Comparison of ENCODE assay signal across 28 mouse cellular contexts in genomic region chr4:108335413-108335812, GRCm38 (mm10). TPM values are rescaled to one million over a fixed set of nuclear protein-coding genes. Genes with fewer than 3 reads are reported as not detected.
DNase-seq lines count a peak whose midpoint lies in the region; ATAC-seq and TF ChIP-seq lines count a peak whose summit lies in the region.
"Had no signal": no experiment of that assay in that cellular context is flagged by ENCODE, and none has a peak within 500 bp of the region (broad histone marks: within the 10 kb centered on the region; RNA-seq: fewer than 3 reads in every experiment).

No protein-coding gene starts in this region.

- H3K36me3 ChIP-seq in lung, postnatal 0 days (ENCODE audit: insufficient read depth, low read length), result peaks cover 5% of the 10 kb centered on the region; the same call in 1 of the 2 replicates
- peaks cover 23% of the 10 kb centered on the region for H3K36me3 ChIP-seq in ES-Bruce4 (ENCODE audit: control insufficient read depth, insufficient read depth, low read length, poor library complexity, severe bottlenecking)

- no peak for TF ChIP-seq POLR2A in ES-Bruce4 (IDR thresholded peaks at IDR 0.05; ENCODE audit: insufficient read depth, low read length)

- no peaks in the 10 kb centered on the region for H3K9me3 ChIP-seq in lung, postnatal 0 days (ENCODE audit: low read length)
- H3K9me3 ChIP-seq in ES-Bruce4 (replicated peaks; ENCODE audit: control insufficient read depth, insufficient read depth, low read length, poor library complexity, severe bottlenecking), result no peaks in the 10 kb centered on the region
- H3K9me3 ChIP-seq: embryonic facial prominence, embryonic 15.5 days; forebrain, embryonic 10.5 days; heart, embryonic 13.5 days; hindbrain, embryonic 13.5 days had no signal

- H3K27me3 ChIP-seq in lung, postnatal 0 days (replicated peaks; ENCODE audit: insufficient read depth, low read length), result no peaks in the 10 kb centered on the region
- H3K27me3 ChIP-seq in ES-Bruce4 (ENCODE audit: control insufficient read depth, insufficient read depth, low read length, poor library complexity, severe bottlenecking), result no peaks in the 10 kb centered on the region
- H3K27me3 ChIP-seq: embryonic facial prominence, embryonic 15.5 days; heart, embryonic 13.5 days; hindbrain, embryonic 13.5 days; Patski had no signal

- H3K27ac ChIP-seq in gastrocnemius, adult 2 months, result peak overlapping the region; percentile 63
- peak overlapping the region; percentile 36; the same call in 1 of the 2 replicates for H3K27ac ChIP-seq in layer of hippocampus, adult 2 months
- peak overlapping the region; percentile 16; the same call in 1 of the 2 replicates for H3K27ac ChIP-seq in lung, postnatal 0 days (ENCODE audit: low read length)
- H3K27ac ChIP-seq in ES-Bruce4 (ENCODE audit: insufficient read depth, low read length), result peak overlapping the region; percentile 46; the same call in 1 of the 2 replicates
- H3K27ac ChIP-seq: embryonic facial prominence, embryonic 15.5 days; forebrain, embryonic 10.5 days; heart, embryonic 13.5 days; hindbrain, embryonic 13.5 days had no signal

- no peak overlapping the region for H3K9ac ChIP-seq in lung, postnatal 0 days (replicated peaks; ENCODE audit: low read depth)
- H3K9ac ChIP-seq in ES-Bruce4 (ENCODE audit: low read depth, poor library complexity, severe bottlenecking), result no peak overlapping the region
- H3K9ac ChIP-seq: embryonic facial prominence, embryonic 15.5 days; heart, embryonic 13.5 days; hindbrain, embryonic 13.5 days had no signal

- peak; percentile 84 for ATAC-seq in lung, postnatal 0 days
- ATAC-seq: CD4-positive, CD25-positive, alpha-beta regulatory T cell, adult 4 months; forebrain, embryonic 14.5 days; Patski had no signal

- TF ChIP-seq CTCF in gastrocnemius, adult 2 months (IDR thresholded peaks at IDR 0.05), result no peak
- TF ChIP-seq CTCF in layer of hippocampus, adult 2 months (conservative IDR thresholded peaks at IDR 0.05), result no peak
- no peak for TF ChIP-seq CTCF in lung, postnatal 0 days (IDR thresholded peaks at IDR 0.05)
- TF ChIP-seq CTCF in ES-Bruce4 (IDR thresholded peaks at IDR 0.05; ENCODE audit: low read depth, low read length), result no peak

- no peak overlapping the region for H3K4me2 ChIP-seq in lung, postnatal 0 days (replicated peaks; ENCODE audit: low read depth, low read length)
- H3K4me2 ChIP-seq: embryonic facial prominence, embryonic 15.5 days; heart, embryonic 13.5 days; hindbrain, embryonic 13.5 days had no signal

- TF ChIP-seq EP300 in lung, postnatal 0 days (IDR thresholded peaks at IDR 0.05), result peak; percentile 80
- no peak for TF ChIP-seq EP300 in ES-Bruce4 (IDR thresholded peaks at IDR 0.05; ENCODE audit: insufficient read depth, low read depth, low read length)

- no peak for DNase-seq in gastrocnemius, adult 2 months
- DNase-seq in gastrocnemius, postnatal 36 days, result no peak
- DNase-seq in layer of hippocampus, adult 2 months (ENCODE audit: low spot score in 2 of 2), result no peak
- no peak for DNase-seq in layer of hippocampus, adult 11-12 months (ENCODE audit: low spot score)
- peak; percentile 40 for DNase-seq in lung, postnatal 0 days (ENCODE audit: low spot score)
- DNase-seq in lung, postnatal 25 days (ENCODE audit: low spot score), result no peak
- no peak for DNase-seq in retina, embryonic 14.5 days (ENCODE audit: low spot score)
- DNase-seq: adrenal gland, adult 2 months; adrenal gland, postnatal 36 days; B cell, adult 2 months; cerebellum, adult 11 months; cerebellum, adult 8-10 months; cerebellum, postnatal 14 days; embryo, embryonic 11 days; gastrocnemius, postnatal 10 days; heart, postnatal 10 days had no signal

- H3K4me1 ChIP-seq in lung, postnatal 0 days (ENCODE audit: insufficient read depth, low read depth, low read length), result no peaks in the 10 kb centered on the region
- no peaks in the 10 kb centered on the region for H3K4me1 ChIP-seq in ES-Bruce4 (ENCODE audit: control insufficient read depth, insufficient read depth, low read length)

- intact Hi-C loops in gastrocnemius, adult 2 months (cut with DNase I), result loop anchor here (5.0 to 10.0 kb wide), 2 partner anchors 237 to 279 kb away; partner anchors contain the start of gene Cc2d1b
- intact Hi-C loops in gastrocnemius, postnatal 36 days (cut with DNase I), result loop anchor here (5.0 kb wide), 2 partner anchors 157 to 207 kb away; no protein-coding TSS in a partner anchor

- WGBS in lung, postnatal 0 days, result 68% methylated on average over 6 of the region's 6 CpGs

- H3K4me3 ChIP-seq in gastrocnemius, adult 2 months, result no peak overlapping the region
- no peak overlapping the region for H3K4me3 ChIP-seq in layer of hippocampus, adult 2 months
- H3K4me3 ChIP-seq in lung, postnatal 0 days (ENCODE audit: low read depth, low read length), result no peak overlapping the region
- H3K4me3 ChIP-seq in ES-Bruce4 (ENCODE audit: low read depth, low read length), result no peak overlapping the region
- H3K4me3 ChIP-seq: embryonic facial prominence, embryonic 15.5 days; erythroblast, embryonic 14.5 days; forebrain, embryonic 10.5 days; heart, embryonic 13.5 days; hindbrain, embryonic 13.5 days had no signal

RNA-seq across cellular contexts. Expression of gene Coa7, which starts 7.5 kb away (rescaled TPM):
- total RNA-seq in gastrocnemius, adult 2 months (2021), result 10 to 100 TPM; 33.6 to 35.8 TPM
- total RNA-seq in gastrocnemius, postnatal 36 days (2021), result 10 to 100 TPM; 35.5 to 39.9 TPM
- total RNA-seq in layer of hippocampus, adult 2 months (2021), result 10 to 100 TPM; 28.8 to 31.6 TPM
- polyA plus RNA-seq in lung, postnatal 0 days (2015; fragmentation: Nextera tagmentation; extraction: Ambion mirVana), result 25.3 and 31.9 TPM in 2 replicates
- 53.6 and 62.0 TPM in 2 replicates for polyA plus RNA-seq in ES-Bruce4 (2011; ENCODE audit: insufficient read depth, insufficient read length, low read depth, missing spikeins)

RNA-seq across cellular contexts. Expression of gene Zyg11b, which starts 34.5 kb away (rescaled TPM):
- 10 to 100 TPM; 50.8 to 56.0 TPM for total RNA-seq in gastrocnemius, adult 2 months (2021)
- total RNA-seq in gastrocnemius, postnatal 36 days (2021), result 10 to 100 TPM; 52.7 to 60.2 TPM
- 10 to 100 TPM; 96.1 to 99.5 TPM for total RNA-seq in layer of hippocampus, adult 2 months (2021)
- polyA plus RNA-seq in lung, postnatal 0 days (2015; fragmentation: Nextera tagmentation; extraction: Ambion mirVana), result 4.7 and 5.2 TPM in 2 replicates
- polyA plus RNA-seq in ES-Bruce4 (2011; ENCODE audit: insufficient read depth, insufficient read length, low read depth, missing spikeins), result 26.7 and 30.8 TPM in 2 replicates

RNA-seq across cellular contexts. Expression of gene Shisal2a, which starts 47.7 kb away (rescaled TPM):
- not detected for total RNA-seq in gastrocnemius, adult 2 months (2021)
- not detected for total RNA-seq in gastrocnemius, postnatal 36 days (2021)
- total RNA-seq in layer of hippocampus, adult 2 months (2021), result not detected
- 0.83 and 1.1 TPM in 2 replicates for polyA plus RNA-seq in lung, postnatal 0 days (2015; fragmentation: Nextera tagmentation; extraction: Ambion mirVana)
- polyA plus RNA-seq in ES-Bruce4 (2011; ENCODE audit: insufficient read depth, insufficient read length, low read depth, missing spikeins), result 1.2 and 1.4 TPM in 2 replicates
- total RNA-seq: common myeloid progenitor, adult 5-6 weeks; gastrocnemius, postnatal 10 days; heart, adult 8-10 months; heart, postnatal 10 days; hematopoietic stem cell, adult 5-6 weeks had no signal
- polyA plus RNA-seq: CD4-positive, CD25-positive, alpha-beta regulatory T cell, adult 4 months; erythroblast, embryonic 14.5 days; Patski had no signal
